Mouse (Mus musculus): ENCODE measurements around the gene Spata31d1a.
A peak's percentile ranks its signal among the peaks of the same experiment; 100 is the strongest.
"Not testable (repeated sequence)": the region's sequence is repeated elsewhere in the genome, so short reads cannot be mapped to it uniquely, and the experiment has no call there.

Gene Spata31d1a

DNA sequence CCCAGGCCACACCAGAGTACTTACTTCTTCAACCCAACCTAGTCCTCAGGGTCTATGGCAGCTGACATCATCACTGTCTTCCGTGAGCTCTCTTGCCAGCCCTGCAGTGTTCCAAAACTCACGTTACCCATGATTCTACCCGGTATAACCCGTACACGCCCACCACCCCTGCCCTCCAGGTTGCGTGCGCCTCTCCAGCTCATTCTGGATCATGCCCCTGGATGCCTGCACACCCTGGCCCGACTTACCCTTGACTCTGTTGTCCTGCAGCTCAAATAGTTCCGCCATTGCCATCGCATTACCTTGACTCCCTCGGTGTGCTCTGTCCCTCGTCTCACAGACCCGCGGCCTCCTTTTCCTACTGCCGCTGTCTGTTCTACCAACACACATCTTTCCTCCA lies at the start of gene Spata31d1a:
Spata31d1a (minus strand) TSS at position 101 of the 400 bp plus-strand sequence.
- DNase-seq (ENCODE audit: low spot score in 2 of 2), result no peak

DNA sequence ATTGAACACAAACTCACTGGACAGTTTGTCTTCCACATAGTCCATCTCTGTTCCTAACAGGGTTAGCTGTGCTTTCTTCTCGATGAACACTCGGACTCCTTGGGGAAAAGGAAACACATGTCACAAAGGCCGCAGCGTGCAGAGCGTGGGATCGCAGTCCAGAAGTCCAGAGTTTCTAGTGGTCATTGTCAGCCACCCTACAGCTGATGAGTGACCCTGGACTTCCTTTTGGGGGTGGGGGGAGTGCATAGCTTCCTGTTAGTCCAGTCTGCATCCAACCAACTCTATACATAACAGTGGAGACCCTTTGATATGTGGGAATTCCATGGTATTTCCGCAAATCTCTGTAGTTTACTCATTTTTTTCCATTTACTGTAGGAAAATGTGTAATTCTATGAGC lies 46.8 kb upstream of the Spata31d1a start:
- DNase-seq (ENCODE audit: low spot score in 2 of 2), result no peak

DNA sequence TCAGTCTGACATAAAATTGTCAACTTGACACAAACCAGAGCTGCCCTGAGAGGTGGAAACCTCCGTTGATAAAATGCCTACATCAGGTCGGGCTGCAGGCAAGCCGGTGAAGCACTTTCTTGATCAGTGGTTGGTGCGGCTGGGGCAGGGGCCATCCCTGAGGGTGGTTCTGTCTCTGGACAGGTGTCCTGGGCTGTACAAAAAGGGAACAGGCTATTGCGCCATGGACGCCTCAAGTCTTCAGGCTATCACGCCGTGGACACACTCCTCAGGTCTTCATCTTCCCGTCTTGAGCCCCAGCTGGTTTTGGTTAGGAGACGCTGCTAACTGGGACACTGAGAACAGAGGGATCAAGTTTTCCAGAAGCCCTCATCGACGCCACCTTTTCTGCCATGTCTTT lies 40.2 kb upstream of the Spata31d1a start:
- DNase-seq (ENCODE audit: low spot score in 2 of 2), result no peak

DNA sequence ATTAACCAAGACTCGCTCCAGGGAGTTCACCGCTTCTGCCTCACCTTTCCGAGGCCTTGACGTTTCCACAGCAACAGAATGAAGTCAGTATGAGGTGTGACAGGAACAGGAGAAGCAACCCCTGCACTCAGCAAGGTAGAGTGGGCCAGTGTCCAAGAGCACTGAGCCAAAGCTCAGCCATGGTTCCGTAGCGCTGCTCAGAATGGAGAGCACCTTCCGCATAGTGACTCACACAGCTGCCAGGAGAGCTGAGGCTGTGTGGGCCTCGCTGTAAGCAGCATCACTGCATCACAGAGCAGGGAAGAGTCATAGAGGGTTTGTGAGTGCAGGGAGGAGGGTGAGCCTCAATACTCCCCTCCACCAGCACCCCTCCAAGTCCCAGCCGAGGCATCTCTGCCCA lies 36.6 kb upstream of the Spata31d1a start, which contains the start of gene 1700014D04Rik:
1700014D04Rik (minus strand) TSS at position 42 of the 400 bp plus-strand sequence.
- no peak for DNase-seq (ENCODE audit: low spot score in 2 of 2)

DNA sequence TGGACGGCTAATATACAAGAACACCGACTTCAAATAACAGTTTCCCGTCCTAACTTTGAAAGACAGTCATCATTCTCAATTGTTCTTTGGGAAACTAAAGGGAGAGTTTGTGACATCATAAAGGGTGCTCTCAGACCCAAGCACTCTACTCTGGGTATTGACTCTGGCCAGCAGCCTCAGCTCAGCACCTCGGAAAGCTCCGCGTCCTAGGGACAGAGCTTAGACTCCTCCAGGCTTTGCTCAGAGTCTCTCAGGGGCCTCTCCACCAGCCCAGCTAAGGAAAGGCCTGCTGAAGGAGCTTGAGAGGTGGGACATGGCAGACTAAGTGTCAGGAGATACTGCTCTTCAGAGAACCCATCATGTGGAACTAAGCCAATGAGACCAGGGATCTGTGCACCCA lies 36.0 kb upstream of the Spata31d1a start:
- no peak for DNase-seq (ENCODE audit: low spot score in 2 of 2)

DNA sequence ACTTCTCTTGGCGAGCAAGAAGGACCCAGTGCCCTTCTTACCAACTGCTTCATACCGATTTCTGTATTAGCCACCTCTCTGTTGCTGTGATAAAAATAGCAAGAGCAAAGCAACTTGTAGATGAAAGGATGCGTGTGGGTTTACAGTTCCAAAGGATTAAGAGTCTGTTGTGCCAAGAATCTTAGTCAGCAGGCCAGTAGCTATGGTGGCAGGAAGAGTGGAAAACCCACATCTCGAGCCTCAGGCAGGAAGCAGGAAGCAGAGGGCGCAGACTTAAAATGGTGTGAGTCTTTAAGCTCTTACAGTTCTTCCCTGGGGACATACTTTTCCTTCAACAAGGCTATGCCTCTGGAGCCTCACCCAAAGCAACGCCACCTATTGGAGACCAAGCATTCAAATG lies 35.3 kb upstream of the Spata31d1a start:
- DNase-seq (ENCODE audit: low spot score in 2 of 2), result no peak

DNA sequence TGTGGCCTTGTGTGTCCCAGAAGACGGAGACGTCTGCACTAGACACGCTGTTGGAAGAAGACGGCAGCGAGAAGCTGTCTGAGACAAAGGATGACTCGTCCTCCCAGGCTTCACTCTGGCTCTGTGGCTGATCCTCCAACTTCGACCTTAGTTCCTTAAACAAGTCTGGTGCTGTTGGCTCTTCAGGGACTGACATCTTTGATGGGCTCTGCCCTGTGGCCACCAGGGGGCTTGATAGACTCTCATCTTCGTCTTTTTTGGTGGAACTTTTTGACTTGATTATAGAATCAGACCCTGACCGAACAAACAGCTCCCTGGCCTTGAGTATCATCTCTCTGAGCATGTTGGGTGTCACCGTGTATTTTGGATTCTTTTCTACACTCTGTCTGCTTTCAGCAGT lies 31.6 kb upstream of the Spata31d1a start:
- no peak for DNase-seq (ENCODE audit: low spot score in 2 of 2)

DNA sequence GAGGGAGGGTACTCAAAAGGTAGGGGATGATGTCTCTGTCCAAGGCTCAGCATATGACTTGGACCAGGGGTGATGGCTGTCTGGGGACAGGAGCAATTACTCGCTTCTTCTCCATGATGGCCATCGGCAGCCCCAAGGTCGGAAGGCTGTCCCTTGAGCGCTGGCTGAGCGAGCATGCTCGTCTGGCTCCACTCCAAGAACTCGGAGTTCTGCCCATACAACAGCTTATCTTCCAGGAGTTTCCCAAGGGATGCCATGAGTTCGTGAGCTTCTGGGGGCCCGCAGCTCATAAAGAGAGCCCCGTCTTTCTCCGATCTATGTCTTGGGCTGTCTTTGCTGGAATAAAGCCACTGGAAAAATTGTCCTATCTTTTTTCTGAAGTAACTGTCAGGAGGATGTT lies 31.0 kb upstream of the Spata31d1a start:
- DNase-seq (ENCODE audit: low spot score in 2 of 2), result no peak

DNA sequence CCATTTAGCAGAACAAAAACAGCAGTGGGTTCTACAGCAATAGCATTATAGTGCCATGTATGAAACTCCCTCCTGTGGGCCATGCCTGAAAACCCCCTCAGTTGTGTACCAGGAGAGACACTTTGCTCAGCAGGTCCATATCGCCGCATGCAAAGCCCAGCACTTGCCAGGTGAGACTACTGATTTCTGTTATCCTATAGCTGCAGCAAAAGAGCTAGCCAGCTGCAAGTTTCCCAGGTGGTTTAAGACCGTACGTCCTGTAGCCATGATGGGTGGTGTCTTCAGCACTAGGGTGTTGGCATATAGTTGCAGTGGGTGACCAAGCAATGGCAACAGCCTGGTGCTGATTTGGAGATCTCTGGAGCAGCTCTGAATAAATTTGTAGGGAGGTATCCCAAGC lies 29.3 kb upstream of the Spata31d1a start:
- no peak for DNase-seq (ENCODE audit: low spot score in 2 of 2)

DNA sequence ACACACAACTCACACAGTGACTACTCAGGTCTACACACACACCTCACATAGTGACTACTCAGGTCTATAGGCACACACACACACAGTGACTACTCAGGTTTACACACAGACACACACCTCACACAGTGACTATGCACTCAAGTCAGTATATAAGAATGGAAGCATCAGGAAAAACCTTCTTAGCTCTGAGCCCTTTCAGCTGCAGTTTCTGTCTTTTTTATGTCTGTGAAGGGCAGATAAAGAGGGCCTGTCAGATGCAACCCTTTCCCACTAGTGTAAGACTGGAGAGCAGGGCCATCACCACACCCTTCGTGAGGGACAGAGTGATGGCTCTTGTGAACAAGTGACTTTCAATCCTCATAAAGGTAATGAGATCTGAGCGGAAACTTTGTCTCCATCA lies 28.3 kb upstream of the Spata31d1a start:
- DNase-seq (ENCODE audit: low spot score in 2 of 2), result no peak

DNA sequence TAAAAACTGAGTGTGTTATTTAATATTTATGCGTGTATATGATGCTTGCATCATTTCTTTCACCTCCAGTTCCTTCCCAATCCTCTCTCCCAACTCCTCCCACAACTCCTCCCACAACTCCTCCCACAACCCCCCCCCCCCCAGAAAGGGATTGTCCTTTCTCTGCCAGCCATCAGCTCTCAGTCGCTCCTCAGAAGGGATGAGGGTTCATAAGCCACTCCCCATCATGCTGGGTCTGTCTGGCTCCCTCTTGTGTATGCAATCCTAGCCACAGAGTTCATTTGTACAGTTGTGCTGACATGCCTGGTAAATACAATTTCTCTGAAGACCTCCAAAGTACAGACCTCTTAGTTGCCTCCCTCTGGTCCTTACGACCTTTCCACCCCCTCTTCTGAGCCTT lies 25.1 kb upstream of the Spata31d1a start:
- DNase-seq (ENCODE audit: low spot score in 2 of 2), result no peak

DNA sequence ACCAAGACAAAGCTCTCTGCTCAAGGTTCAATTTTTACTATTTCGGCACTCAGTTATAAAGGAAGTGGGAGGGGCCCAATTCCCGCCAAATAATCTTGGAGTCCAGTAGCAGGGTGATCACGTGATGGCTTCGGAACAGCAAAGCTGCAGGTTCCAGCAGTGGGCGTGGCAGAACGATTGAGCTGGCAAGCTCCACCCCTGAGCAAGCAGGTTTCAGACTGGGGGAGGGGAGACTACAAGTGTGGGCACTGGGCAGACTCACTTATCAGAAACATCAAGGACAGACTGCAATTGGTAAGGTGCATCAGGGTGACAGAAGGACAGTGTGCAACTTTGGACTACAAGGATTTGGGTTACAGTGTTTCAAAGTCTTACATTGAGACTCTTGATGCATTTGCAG lies 24.2 kb upstream of the Spata31d1a start:
- DNase-seq (ENCODE audit: low spot score in 2 of 2), result not testable (repeated sequence)

DNA sequence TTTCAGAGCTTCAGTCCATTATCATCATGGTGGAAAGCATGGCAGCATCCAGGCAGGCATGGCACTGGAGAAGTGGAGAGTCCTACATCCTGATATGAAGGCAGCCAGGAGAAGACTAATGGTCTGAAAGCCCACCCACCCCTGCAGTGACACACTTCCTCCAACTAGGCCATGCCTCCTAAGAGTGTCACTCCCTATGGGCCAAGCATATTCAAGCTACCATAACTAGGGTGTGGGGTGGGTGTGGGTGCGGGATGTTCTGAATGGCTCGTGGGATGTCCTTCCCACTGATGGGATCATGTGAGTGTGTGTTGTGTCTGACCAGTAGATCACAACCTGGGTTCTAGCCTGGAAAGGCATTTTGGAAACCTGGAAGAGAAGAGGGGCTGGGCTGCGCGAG lies 23.8 kb upstream of the Spata31d1a start:
- DNase-seq (ENCODE audit: low spot score in 2 of 2), result no peak

DNA sequence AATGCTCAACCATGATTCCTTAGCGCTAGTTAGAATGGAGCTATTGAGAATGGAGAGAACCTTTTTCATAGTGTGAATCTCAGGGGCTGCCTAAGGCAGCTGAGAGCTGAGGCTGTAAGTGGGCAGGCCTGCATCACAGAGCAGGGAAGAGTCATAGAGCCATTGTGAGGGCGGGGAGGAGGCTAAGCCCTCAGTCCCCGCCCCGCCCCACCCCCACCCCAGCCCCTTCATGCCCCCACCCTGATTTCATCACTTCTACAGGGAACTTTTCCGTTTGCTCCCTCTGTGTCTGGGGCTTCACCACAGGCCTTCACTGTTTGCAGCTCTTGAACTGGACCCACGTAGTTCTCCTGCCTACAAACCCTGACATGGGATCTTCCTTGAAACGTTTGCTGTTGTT lies 21.5 kb upstream of the Spata31d1a start, which contains the start of gene Spata31d1d:
Spata31d1d (minus strand) TSS at position 101 of the 400 bp plus-strand sequence.
- DNase-seq (ENCODE audit: low spot score in 2 of 2), result no peak

DNA sequence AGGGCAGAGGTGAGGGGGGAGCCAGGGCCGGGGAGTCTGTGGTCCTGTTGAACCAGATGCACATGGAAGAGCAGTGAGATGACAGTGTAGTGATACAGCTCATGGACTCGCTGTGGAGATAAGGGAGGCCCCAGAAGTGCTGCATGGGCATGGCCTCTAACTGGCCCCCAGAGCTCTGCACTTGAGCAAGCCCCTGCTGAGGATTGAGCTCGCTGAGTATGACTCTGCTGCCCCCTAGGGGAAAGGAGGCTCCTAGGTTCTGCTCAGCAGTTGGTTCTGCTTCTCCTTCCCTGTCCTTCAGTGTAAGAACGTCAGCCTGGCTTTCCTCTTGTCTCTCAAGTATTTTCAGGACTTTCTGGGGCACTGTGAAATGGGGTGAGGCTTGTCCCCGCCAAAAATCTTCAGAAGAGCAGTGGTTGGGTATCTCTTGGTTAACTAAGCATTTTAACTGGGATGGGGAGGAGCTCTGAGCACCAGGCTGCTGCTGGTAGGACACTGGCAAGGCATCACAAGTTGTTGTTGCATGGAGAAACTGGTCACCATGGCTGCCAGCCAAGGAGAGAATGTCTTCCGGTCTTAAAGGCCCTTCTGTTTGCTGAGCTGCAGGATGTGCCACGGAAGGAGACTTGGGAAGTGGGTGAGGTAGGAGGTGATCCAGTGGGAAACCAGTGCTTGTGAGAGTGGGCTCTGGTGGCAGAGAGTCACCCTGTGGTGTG lies 18.4 kb upstream of the Spata31d1a start:
- peak; percentile 59 to 75 for DNase-seq (ENCODE audit: low spot score in 2 of 2)

DNA sequence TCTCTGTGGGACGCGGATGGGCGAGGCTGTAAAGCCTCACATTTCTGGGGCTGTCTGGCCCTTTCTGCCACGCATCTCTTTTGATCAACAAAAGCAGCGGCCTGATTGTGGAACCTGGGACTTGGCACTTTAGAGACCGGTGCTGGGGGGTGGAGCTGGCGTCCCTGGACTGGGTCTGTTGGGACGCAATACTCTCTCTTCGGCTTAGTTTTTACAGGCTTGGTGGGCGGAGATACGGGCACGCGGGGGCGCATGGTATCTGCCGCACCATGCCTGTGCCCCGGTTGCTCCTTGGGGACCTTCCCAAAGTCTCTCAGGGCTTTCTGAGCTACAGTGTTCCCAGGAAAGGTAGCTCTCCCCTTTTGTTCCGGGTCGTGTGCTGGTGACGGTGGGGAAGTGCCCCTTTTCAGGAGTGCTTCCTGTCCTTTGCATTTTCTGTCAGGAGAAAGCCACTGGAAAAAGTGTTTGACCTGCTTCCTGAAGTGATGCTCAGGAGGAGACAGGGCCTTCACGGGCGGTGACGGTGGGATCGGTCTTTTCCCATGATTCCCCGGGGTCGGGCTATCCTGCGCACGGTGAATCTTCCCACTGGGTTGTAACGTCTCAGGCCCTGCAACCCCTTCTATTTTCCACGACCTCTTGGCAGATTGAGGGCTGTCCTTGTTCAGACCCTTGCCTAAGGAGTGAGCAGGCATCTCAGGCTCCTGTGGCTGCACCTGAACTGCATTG lies 16.2 kb upstream of the Spata31d1a start:
- no peak for DNase-seq (ENCODE audit: low spot score in 2 of 2)

DNA sequence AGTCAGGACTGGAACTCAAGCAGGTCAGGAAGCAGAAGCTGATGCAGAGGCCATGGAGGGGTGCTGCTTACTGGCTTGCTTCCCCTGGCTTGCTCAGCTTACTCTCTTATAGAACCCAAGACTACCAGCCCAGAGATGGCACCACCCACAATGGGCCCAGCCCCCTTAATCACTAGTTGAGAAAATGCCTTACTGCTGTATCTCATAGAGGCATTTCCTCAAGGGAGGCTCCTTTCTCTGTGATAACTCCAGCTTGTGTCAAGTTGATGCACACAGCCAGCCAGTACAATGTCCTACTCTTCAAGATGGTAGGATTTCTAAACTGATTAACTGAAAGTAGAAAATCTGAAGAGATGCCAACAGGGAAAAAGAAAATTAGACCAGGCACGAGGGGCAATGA lies 12.0 kb upstream of the Spata31d1a start:
- not testable (repeated sequence) for DNase-seq (ENCODE audit: low spot score in 2 of 2)

DNA sequence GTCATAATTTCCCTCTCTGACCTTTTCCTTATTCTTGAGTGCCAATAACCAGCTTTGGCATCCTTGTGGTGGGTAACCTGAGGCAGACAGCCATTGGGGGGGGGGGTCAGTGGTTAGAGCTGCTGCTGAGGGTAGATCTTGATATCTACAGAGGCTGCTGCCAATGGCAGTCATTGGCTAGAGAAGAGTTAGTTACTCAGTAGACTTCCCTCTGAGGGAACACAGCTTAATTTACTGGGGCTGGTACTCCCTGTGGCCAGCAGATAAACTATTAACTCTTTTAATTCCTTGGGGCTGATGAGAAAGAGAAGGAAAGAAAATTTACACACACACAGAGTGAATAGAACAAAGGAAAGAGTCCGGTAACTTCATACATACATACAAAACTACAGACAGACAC lies 9.3 kb upstream of the Spata31d1a start:
- no peak for DNase-seq (ENCODE audit: low spot score in 2 of 2)

DNA sequence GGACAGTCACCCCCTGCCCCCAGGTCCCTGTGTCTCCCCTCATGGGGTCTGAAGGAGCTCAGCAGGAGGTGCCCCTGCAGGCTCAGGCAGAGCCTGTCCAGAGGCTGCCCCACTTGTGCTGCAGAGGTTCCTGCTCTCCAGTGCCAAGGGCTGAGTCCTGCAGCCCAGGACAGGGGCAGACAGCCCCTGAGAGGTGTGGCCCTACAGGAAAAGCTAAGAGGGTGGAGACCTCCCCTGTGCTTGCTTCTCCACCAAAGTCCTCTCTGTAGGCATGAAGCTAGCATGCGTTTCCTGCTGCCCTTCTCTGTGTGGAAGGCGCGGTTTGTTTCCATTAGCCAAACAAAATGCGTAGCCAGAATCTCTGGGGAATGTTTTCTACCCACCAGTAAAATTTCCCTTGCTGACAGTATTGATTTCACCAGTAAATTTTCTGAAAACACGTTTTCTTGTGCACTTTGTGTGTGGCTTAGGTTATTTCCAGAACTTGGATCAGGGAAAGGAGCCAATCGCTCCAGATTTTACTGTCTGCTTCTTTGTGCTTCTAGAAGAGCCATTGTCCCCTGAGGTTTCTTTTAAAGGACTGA lies 8.8 kb upstream of the Spata31d1a start:
- DNase-seq (ENCODE audit: low spot score in 2 of 2), result not testable (repeated sequence)

DNA sequence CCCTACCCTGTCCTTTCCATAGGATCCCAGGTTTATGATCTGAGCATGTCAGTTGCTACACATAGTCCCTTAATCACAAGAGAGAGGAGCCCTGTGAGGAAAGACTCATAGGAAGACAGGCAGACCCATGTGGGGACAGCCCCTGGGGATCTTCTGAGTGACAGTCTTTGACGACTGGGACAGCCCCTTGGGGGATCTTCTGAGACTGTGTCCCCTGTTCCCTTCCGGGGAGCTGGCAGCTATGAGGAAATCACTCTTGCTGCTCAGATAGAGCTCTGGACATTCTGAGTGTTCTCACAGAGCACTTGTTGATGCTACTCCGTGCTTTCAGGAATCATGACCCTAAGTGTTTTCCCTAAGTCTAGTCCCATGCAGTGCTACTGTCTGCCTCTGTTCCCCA lies 3.6 kb upstream of the Spata31d1a start:
- DNase-seq (ENCODE audit: low spot score in 2 of 2), result no peak

DNA sequence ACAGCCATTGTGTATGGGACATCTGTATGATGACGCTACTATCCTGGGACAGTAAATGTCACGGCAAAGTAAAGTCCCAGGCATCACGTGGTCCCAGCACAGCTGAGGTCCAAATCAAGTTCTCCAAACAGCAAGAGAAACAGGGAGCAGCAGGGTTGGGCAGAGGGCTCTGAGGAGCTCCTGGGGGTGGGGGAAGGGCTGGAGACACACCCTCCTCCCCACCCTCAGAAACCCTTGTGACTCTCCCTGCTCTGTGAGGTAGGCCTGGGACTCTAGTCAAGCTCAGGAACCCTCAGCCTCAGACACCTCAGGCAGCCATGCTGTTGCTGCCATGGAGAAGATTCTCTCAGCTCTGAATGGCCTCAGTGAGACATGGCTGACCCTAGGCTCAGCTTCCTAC lies 1.9 kb upstream of the Spata31d1a start, which contains the start of gene Spata31d1b:
Spata31d1b (plus strand) TSS at position 301 of the 400 bp plus-strand sequence.
- DNase-seq (ENCODE audit: low spot score in 2 of 2), result not testable (repeated sequence)

DNA sequence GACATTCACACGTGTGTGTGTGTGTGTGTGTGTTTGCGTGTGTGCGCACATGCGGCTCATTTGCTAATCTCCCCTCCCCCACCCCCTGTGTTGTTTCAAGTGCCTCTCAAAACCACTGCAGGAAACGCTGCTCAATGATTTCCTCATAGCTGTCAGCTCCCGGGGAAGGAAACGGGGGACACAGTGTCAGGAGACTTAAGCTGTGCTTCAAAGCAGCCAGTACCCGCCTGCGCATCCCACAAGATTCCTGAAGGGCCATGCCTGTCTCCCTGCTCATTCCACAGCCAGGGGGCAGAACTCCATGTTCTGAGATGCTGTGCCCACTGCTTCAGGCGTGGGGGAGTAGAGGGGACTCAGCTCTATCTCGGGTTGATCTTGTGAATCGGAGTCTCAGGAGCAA lies 5.6 kb downstream of the Spata31d1a start:
- no peak for DNase-seq (ENCODE audit: low spot score in 2 of 2)

DNA sequence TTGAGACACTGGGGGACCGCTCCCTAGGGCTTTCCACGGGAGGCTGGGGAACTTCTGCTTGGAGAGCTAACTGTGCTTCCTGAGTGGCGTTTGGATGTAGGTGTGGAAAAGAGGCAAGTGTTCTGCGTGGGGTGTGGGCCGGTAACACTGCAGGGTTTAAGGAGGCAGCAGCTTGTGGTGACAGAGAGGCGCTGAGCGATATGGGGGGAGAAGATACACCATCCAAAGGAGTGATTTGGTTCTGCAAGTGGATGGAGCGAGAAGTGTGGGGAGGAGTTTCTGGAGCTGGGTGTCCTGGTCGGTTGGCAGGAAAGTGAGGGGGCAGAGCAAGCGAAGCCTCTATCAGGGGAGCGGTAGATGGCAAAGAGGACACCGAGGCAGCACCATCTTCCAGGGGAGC lies 6.6 kb downstream of the Spata31d1a start:
- DNase-seq (ENCODE audit: low spot score in 2 of 2), result no peak

All from urinary bladder, postnatal 4 days (tissue).